Mouse (Mus musculus): ENCODE measurements around the gene Map2.

Gene Map2

DNA sequence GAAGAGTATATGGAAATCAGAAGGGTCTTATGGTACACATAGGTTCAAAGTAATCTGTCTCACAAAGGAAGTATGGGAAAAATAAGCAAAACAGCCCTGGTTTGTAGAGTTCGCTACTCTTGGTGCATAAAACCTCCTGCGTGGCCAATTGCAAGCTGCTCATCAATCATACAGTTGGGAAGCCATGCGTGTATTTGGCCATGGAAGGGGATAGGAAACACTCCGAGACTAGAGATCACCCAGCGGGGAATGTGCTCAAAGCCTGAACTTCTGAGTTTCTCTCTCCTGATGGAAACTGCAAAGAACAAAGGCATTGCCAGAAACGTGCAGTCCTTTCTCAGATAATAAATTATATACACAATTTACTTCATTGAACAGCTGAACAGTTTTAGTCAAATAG is 124.3 kb downstream of the Map2 start:
- DNase-seq (ENCODE audit: low spot score in 2 of 2), result no peak

DNA sequence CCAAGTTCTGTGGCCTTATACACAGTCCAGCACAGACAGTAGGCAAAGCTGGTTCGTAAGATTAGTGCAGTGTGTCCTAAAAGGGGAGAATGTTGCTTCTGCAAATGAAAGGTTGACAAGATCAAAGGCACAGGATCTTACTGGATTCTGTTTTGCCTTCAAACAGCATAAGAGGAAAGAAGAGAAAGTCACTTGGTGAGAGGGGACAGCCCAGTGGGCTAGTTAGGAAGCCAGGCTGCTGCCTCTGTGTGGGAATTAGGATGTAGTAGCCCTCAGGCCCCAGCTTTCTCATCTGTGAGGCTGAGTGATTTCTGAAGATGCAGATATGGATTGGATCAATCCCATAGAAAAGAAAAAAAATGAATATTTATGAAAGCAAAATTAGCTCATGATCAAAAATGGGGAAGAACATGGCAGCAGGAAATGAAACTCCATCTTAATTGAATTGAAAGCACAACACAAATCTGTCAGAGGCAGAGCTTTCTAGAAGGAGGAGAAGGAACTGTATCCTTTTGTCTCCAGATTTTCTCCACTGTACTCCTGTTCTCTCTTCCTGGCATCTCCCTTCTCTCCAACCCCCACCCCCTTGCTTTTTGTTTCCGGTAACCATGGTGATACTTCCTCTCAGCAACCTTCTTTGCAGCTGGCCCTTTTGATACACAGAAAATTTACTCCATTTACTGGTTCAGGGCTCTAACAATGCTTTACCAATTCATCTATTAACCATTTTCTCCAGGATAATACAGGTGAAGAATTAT is 145.5 kb downstream of the Map2 start:
- DNase-seq (ENCODE audit: low spot score in 2 of 2), result no peak

DNA sequence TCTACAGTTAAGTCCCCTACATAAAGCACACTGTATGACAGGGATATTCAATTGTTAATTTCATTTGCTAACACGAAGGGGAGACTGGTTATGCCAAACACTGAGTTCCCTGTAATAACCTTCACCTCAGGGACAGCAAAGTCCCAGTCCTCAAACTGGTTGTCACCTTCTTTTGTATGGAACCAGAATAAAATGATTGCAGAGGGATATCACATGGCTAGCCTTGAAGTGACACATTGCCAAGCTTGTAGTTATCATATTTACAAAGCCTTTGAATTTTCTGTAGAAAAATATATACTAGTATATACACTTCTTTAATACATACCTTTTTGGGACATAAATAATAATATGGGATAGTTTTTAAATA is 146.0 kb downstream of the Map2 start:
- no peak for DNase-seq (ENCODE audit: low spot score in 2 of 2)

DNA sequence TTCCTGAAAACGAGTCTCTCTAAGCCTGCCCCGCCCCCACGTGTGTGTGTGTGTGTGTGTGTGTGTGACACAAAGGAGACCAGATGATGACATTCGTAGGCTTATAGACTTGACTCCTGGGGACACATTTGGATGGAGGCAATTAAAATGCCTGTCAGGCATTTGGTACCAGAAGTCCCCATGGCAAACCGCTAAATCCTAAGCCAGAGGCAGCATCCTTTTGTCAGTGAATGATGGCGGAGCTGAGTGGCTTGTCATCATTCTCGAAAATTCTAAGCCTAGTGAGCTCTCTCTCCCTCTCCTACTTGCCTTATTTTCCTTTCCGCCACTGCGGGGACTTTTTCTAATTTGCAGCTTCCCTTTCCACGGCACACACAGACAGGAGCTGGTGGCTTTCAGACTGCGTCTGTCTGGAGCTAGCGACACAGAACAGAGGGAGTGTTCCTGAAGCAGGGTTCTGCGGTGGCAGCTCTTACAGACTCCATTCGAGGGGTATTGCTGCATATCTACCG is 146.6 kb downstream of the Map2 start:
- DNase-seq (ENCODE audit: low spot score in 2 of 2), result peak; percentile 60 to 78

DNA sequence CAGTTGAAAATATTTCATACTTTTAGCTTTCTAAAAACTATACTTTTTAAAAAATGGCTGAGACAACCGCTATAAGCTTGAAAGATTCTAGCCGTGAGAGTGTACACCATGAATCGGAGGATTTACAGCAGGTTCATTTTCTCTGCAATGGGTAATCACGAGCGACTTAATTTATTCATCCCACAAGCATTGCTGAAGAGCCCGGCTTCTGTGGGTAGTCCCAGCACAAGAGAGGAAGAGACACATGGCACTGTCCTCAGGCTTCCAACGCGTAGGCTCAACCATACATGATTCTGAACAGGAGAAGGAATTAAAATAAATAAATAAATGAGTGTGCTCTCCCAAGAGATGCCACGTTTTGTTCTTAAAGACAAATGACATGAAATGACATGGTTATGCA is 148.4 kb downstream of the Map2 start:
- DNase-seq (ENCODE audit: low spot score in 2 of 2), result peak in 1 of 2 experiments; percentile 44

DNA sequence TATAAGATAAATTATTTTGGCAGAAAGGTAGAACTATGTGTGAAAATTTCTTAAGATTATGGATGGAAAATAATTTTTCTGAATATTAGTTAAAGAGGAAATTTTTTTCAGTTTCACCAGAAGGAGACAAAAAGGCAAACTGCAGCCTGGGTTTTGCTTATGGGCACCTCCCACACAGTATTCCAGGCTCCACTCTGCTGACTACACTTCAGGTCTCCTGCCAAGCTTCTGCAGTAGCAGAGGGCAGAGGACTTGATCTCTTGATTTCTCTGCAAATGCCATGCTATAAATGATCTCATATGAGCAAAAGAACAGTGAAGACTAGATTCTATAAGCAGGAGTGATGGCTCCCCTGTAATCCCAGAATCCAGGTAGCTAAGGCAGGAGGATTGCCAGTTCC is 149.9 kb downstream of the Map2 start:
- DNase-seq (ENCODE audit: low spot score in 2 of 2), result no peak

DNA sequence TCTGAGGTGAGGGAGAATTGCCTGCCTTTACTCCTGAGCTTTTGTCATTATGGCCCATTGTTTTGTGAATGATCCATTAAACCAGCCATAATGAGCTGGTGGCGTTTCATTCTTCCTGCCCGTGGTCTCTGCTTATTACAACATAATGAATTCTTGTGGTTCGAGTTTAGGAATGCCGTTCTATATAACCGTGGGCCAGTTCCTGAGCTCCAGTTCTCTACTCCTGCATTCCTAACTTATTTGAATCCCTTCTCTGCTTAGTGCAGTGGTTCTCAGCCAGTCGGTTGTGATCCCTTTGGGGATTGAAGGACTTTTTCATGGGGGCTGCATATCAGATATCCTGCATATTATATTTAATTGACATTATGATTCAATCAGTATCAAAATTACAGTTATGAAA is 153.9 kb downstream of the Map2 start:
- no peak for DNase-seq (ENCODE audit: low spot score in 2 of 2)

DNA sequence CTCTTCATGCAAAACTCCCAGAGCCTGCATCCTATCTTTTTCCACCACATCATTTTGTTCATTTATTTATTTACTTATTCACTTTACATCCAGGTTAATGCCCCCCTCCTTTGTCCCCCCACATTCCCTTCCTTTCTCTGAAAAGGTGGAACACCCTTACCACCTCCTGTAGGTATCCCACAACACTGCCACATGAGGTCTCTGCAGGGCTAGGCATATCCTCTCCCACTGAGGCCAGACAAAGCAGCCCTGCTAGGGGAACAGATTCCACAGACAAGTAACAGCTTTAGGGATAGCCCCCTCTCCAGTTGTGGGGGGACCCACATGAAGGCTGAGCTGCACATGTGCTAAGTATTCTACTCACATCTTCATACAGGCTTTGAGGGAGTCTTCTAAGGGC is 154.5 kb downstream of the Map2 start:
- no peak for DNase-seq (ENCODE audit: low spot score in 2 of 2)

DNA sequence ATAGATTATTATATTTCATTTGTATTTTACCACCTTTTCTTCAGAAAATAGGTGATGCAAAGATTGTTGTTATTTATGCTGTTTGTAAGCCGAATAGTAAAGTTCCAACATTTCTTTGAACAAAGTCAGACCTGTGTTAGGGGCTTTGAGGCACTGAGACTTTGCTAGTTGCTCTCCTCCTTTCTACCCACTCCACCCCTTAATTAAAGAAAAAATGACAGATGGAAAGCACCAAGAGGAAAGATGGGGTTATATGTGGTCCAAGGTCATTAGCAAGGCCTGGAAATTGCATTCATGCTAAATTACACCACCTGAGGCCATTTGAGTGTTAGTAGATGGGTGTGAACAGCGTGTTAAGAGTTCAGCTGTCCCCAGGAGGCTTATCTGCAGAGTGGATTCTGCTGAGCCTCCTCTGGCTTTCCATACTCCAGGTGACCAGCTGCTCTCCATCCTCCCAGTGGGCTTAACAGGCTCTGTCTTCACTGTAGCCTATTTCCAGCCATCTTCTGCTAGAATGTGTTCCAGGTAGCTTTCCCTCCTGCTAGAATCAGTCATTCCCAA is 160.7 kb downstream of the Map2 start:
- no peak for DNase-seq (ENCODE audit: low spot score in 2 of 2)

DNA sequence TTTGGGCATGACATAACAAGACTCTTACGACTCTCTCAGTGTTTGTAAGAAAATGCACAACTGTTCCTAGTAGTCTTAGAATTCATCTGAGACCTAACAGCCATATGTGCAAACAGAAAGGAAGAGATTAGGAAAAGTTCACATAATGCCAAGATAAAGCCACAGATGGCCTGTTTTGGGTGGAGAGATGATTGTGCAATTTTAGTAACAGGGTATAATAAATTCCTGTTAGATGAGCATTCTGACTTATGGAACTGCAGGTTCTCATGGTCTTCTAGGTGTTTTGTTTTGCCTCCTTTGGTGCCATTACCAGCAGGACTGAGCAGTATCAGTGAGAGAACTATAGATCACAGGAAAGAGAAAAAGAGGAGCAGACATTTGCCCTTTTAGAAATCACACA is 164.1 kb downstream of the Map2 start:
- DNase-seq (ENCODE audit: low spot score in 2 of 2), result no peak

DNA sequence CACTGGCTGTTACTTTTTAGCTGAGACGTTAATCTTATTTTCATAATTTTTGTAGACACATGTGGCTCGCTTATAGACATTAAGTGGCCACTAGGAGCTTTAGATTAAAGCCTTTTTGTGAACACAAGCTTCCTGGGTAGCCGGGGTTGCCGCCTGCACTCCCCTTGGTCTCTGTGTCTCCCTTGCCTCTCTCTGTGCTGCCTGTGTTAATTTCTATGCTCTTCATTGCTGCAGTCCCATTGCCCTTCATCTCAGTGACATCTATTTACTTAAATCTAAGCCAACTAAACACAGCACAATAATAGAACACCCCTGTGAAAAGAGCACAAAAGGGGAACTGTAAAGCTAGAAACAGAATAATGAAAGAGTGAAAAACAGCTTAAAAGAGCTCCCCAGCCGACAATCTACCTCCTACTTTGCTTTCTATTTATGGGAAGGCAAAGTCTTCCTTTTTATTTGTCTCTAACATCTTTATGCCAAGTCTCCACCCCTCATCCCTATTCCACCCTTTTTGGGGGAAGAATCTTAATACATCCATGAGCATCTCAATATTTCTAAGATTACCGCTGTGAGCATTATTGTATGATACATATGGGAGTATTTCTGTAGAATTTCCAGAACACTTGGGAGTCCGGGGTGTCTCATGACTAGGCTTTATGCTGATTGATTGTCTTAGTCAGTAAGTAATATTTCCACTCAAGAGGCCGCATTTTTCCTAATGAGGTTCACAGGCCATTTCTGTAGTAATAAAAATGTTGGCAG is 173.5 kb downstream of the Map2 start:
- DNase-seq (ENCODE audit: low spot score in 2 of 2), result no peak

DNA sequence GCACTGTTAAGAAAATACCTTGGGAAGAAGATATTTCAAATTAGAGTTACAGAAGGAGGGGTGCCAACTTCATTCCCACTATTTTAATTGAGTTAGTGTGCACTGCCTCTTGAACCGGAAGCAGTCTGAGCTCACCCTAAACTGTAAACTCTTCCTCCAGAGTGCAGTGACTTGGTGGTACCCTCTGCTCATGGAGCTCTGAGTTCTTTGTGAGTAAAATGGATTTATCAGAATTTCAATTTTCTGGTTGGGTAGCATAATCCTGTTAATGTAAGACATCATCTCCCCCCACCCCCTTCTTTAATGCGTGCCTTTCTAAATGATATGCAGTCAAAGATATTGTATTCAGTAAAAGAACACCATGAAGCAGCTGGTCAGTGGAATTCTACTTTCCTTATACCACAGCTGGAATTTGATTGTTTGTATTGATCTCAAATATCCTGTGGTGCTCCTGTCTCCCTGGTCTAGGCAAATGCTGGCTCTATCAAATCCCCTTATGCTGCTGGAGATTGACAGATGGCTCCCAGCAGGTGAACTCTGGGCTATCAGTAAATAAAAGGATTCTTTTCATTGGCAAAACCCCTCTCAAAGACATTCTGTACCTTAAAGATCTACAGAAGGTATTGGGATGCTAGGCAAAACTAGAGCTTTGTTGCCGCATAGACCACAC is 174.2 kb downstream of the Map2 start:
- DNase-seq (ENCODE audit: low spot score in 2 of 2), result no peak

DNA sequence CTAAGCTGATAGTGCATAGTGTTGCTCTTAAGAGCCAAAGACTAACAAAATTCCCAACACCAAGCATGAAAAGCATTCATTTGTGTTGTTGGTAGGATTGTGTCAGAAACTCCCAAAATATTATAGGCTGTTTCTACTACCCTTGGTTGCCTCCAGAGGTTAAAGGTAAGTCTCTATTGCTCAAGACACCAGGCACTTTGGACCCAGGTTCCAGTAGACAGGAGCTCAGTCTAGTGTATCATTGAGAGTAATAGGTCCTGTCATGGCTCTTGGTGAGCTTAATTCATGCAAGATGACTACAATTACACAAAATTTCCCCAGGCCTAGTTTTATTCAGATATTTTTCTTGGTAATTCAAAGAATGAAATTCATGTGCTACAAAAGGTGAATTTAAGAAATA is 176.3 kb downstream of the Map2 start:
- DNase-seq (ENCODE audit: low spot score in 2 of 2), result no peak

DNA sequence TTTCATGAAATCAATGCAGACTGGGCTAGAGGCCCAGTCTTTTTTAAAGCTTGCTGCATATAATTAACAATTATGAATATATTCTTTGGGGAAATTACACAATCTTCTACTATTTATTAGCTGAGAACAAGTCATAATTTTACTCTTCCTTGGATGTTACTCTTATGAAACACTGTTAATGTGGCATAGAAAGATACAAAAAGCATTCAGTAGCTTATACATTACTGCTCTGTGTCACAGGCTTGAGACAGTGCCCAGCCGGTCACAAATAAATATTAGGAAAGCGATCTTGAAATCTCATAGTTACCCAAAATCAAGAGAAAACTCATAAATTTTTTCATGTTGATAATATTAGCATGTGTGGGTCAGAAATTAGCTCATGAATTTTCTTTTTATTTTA is 186.7 kb downstream of the Map2 start:
- no peak for DNase-seq (ENCODE audit: low spot score in 2 of 2)

DNA sequence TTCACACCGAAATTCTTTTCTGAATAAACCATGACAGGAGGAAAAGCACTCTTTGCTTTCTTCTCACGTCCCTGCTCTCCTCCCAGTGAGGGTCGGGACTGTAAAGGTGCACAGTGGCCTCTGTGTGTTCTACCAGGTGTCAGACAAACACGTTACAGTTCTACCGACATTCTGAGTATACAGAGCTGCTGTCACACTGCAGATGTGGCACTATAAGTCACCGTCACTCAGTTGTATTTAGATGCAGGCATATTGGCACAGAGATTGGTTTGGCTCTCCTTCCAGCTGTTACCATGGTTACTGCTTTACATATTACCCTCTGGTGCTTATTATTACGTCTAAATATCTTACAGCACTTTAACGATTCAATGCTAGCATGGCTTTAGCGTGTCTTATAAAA is 188.2 kb downstream of the Map2 start:
- no peak for DNase-seq (ENCODE audit: low spot score in 2 of 2)

DNA sequence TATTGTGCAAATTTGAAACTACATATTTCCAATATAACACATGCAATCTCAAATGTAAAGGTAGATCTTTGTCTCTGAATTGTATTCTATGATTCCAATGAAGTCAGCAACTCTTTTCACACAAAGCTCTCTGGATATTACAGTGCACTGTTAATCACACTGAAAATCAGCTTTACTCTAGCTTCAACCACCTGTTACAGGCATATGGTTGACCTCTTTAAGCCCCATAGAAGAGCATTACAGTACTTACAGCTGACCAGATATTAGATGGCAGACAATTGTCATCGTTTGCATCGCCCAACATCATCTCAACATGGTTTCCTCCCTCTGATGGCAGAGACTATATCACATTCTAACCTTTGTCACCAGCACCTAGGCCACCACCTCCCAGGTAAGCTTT is 189.3 kb downstream of the Map2 start:
- DNase-seq (ENCODE audit: low spot score in 2 of 2), result no peak

DNA sequence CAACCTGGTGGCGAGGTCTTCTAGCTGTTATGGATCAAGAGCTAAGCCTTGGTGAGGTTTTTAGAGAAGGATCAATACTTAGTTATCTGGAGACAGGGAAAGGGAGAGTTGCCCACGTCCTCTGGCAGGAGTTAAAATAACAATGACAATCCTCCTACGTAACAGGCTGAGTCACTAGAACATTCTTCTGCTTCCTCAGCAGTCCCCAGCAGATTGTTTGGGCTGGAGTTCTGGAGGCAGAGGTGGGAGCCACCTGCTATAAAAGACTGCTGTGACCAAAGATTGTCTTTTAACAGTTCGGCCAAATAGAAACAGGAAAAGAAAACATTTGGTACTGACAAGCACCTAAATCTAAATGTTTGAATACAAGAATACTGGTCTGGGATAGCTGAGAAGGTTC is 190.5 kb downstream of the Map2 start:
- DNase-seq (ENCODE audit: low spot score in 2 of 2), result no peak

DNA sequence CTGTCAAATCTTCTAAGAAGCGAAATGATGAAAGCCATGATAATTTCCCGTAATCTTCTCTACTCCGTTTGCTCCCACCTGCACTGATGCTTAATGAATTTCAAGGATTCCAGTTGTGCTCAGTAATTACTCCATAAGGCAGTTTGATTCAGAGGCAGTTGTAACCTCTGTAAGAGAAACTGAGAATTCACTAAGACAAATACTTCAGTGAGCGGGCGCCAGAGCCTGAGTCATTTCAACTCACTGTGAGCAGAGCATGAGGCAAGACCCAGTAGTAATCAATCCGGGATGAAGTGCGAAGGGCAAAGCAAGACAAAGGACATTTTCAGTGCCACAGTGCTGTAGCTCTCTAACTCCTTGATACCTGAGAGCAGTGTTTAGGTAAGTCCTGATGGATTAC is 194.4 kb downstream of the Map2 start:
- no peak for DNase-seq (ENCODE audit: low spot score in 2 of 2)

DNA sequence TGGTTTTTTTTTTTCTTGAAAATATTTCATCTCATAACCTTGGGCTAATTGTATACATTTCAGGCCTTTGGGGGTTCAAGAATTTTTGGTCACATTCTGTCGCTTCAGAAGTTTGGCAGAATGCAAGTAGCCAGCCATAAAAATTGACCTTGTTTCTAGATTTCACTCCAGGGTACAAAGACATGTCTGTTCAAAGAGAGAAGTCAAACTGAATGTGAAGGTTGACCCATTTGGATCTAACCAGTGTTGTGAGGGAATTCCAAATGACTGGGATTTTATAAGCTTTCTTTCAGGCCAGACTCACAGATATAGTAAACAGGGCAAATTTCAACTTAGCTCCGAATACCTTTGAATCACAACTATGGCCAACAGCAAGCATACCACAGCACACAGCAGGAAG is 196.3 kb downstream of the Map2 start:
- no peak for DNase-seq (ENCODE audit: low spot score in 2 of 2)

DNA sequence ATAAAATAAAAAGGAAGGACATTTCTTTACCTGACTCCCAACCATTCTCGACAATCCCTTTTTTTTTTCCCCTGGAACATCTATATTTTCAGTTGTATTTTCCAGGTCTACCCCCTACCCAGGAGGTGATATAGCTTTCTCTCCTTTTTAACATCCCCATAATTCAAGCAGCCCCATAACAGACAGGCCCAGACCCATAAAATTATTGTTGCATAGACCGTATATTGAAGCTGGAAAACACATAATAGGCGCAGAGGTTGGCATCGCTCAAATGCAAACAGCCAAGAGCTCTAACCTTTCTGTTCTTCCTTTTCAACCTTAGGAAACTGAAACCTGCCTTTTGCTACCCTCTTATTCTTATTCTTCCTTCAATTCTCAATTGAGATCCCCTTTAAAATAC is 211.2 kb downstream of the Map2 start:
- no peak for DNase-seq (ENCODE audit: low spot score in 2 of 2)

DNA sequence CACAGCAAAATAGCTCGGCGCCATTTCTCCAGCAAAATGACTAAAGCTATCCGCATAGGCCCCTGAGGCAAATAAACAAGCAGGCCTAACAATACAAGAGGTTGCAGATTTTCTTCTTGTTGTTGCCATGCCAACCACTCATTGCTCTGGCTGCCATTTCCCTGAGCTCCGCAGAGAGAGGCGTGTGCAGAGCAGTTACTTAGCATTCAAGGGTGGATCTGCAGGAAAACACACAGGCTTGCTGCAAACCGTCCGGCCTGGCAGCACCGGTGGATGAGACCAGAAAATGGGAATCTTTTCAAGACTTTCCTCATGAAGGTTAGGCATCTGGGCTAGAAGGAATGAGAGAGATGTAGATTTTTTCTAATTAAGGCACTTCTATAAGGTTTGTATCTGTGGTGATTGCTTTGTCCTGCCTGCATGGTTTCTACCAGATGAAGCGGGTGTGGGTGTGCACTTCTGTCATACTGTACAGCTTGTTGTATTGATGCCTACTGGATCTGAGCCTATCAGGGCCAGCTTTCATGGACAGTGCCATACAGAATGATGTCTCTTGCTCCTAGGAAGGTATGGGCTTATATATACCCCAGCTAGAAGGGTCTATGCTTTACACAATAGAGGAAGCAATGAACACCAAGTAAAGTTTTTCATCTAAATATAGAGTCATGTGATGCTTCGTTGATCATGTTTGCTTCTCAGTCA is 211.8 kb downstream of the Map2 start:
- peak in 1 of 2 experiments; percentile 32 for DNase-seq (ENCODE audit: low spot score in 2 of 2)

DNA sequence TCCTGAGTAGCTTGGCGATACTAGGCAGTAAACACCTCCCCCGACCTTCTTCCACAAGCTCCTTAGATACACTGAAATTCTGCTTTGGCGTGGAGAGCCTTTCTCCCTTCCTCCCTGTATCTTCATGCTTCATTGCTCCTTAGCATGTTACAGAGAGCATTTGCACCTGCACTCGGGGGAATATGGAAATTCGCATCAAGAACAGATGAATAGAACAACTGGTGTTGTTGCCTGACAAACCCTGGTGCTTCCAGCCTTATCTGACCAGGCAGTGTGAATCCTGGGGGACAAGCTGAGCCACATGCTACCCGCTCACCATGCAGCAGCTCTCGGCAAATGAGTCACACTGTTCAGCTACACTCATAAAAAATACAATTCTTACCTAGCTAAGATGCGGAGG is 213.5 kb downstream of the Map2 start:
- DNase-seq (ENCODE audit: low spot score in 2 of 2), result no peak

All from frontal cortex, postnatal 25 days (tissue).